Mouse (Mus musculus) cerebellum, adult 9-11 months (tissue): ENCODE results near the gene Slc45a1.
A peak's percentile ranks its signal among the peaks of the same experiment; 100 is the strongest.

Experiments
- DNase-seq: peaks from one replicate; pipeline ENCODE4 v3.0.0; 2022

The Slc45a1 gene

GRCm38 (mm10) chr4:150651390-150652277, at the start of gene Slc45a1:
TSS of gene Slc45a1 (minus strand) at chr4:150652174.
- DNase-seq: peak; percentile 73

- DNase-seq: no peak
These were observed 48.9 kb upstream of the Slc45a1 start for GRCm38 (mm10) chr4:150700849-150701248.

- no peak for DNase-seq
These were observed 42.6 kb upstream of the Slc45a1 start for GRCm38 (mm10) chr4:150694434-150695108.

- no peak for DNase-seq
These were observed 41.0 kb upstream of the Slc45a1 start for GRCm38 (mm10) chr4:150692861-150693403.

GRCm38 (mm10) chr4:150690759-150691158, 38.8 kb upstream of the Slc45a1 start:
- no peak for DNase-seq

GRCm38 (mm10) chr4:150689553-150689952, 37.6 kb upstream of the Slc45a1 start:
- DNase-seq: no peak

GRCm38 (mm10) chr4:150687126-150687753, 35.3 kb upstream of the Slc45a1 start:
- no peak for DNase-seq

GRCm38 (mm10) chr4:150686538-150686937, 34.6 kb upstream of the Slc45a1 start:
- DNase-seq: no peak

GRCm38 (mm10) chr4:150685778-150686493, 34.0 kb upstream of the Slc45a1 start:
- DNase-seq: no peak

GRCm38 (mm10) chr4:150685043-150685777, 33.2 kb upstream of the Slc45a1 start:
- DNase-seq: peak; percentile 30

- no peak for DNase-seq
These were observed 28.4 kb upstream of the Slc45a1 start for GRCm38 (mm10) chr4:150680373-150680772.

- DNase-seq: no peak
These were observed 26.8 kb upstream of the Slc45a1 start for GRCm38 (mm10) chr4:150678789-150679188.

- DNase-seq: no peak
These were observed 25.9 kb upstream of the Slc45a1 start for GRCm38 (mm10) chr4:150677846-150678224.

GRCm38 (mm10) chr4:150677126-150677845, 25.3 kb upstream of the Slc45a1 start:
- DNase-seq: no peak

GRCm38 (mm10) chr4:150676029-150676428, 24.1 kb upstream of the Slc45a1 start:
- no peak for DNase-seq

- no peak for DNase-seq
These were observed 23.3 kb upstream of the Slc45a1 start for GRCm38 (mm10) chr4:150675274-150675673.

- no peak for DNase-seq
These were observed 13.8 kb upstream of the Slc45a1 start for GRCm38 (mm10) chr4:150665806-150666205.

- no peak for DNase-seq
These were observed 12.8 kb upstream of the Slc45a1 start for GRCm38 (mm10) chr4:150664726-150665125.

- no peak for DNase-seq
These were observed 11.2 kb upstream of the Slc45a1 start for GRCm38 (mm10) chr4:150663192-150663591.

GRCm38 (mm10) chr4:150661886-150662285, 9.9 kb upstream of the Slc45a1 start:
- DNase-seq: no peak

GRCm38 (mm10) chr4:150659926-150660610, 8.1 kb upstream of the Slc45a1 start:
- DNase-seq: no peak
